ENCODE assay signal across 27 mouse cellular contexts in the genomic region with DNA sequence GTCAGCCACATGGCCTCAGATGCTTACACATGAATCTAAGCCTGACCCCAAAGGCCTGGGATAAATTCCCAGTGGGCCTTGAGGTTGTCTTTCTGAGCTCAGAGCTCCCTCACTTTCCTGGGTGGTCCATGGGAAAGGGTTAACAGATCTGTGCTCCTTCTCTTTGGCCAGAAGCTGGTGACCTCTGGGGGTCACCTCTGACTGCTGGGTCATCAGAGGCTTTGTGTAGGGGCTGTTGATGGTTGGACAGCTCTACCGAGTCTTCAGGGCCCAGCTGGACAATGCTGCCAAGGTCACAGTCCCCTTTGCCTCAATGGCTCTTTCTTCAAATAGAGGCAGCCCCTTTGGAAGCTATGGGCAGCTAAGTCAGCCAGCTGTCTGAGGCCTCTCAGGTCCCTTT.
"Had no signal": no experiment of that assay in that cellular context is flagged by ENCODE, and none has a peak within 500 bp of the region (broad histone marks: within the 10 kb centered on the region; RNA-seq: fewer than 3 reads in every experiment).

No protein-coding gene starts in this region.

- ATAC-seq: hindbrain, postnatal 0 days; intestine, embryonic 16.5 days had no signal

- H3K4me1 ChIP-seq: heart, embryonic 15.5 days had no signal

- H3K27me3 ChIP-seq: heart, embryonic 13.5 days; heart, embryonic 15.5 days; hindbrain, embryonic 13.5 days; hindbrain, embryonic 15.5 days; kidney, embryonic 15.5 days; limb, embryonic 12.5 days had no signal

- DNase-seq: gastrocnemius, postnatal 14 days; gastrocnemius, postnatal 36 days; heart, adult 11 months; heart, adult 2 months; heart, postnatal 14 days; heart, postnatal 36 days; kidney, adult 11 months; kidney, adult 2 months; kidney, adult 9 months; kidney, postnatal 14 days; kidney, postnatal 36 days; layer of hippocampus, adult 9-11 months; liver had no signal

- H3K4me3 ChIP-seq: heart, adult 2 months; heart, embryonic 13.5 days; heart, embryonic 15.5 days; hindbrain, embryonic 13.5 days; hindbrain, embryonic 15.5 days; kidney, embryonic 15.5 days; left cerebral cortex, adult 2 months; limb, embryonic 10.5 days; limb, embryonic 12.5 days had no signal

- H3K36me3 ChIP-seq: heart, embryonic 13.5 days; heart, embryonic 15.5 days; hindbrain, embryonic 13.5 days; hindbrain, embryonic 15.5 days; kidney, embryonic 15.5 days; limb, embryonic 10.5 days; limb, embryonic 12.5 days had no signal

- H3K27ac ChIP-seq: heart, adult 2 months; heart, embryonic 13.5 days; heart, embryonic 15.5 days; hindbrain, embryonic 13.5 days; hindbrain, embryonic 15.5 days; hindbrain, postnatal 0 days; kidney, embryonic 15.5 days; kidney, postnatal 0 days; left cerebral cortex, adult 2 months; limb, embryonic 10.5 days; limb, embryonic 12.5 days; liver, embryonic 14.5 days had no signal

- H3K9me3 ChIP-seq: heart, embryonic 13.5 days; heart, embryonic 15.5 days; hindbrain, embryonic 13.5 days; hindbrain, embryonic 15.5 days; kidney, embryonic 15.5 days; limb, embryonic 10.5 days; limb, embryonic 12.5 days had no signal

- H3K9ac ChIP-seq: heart, embryonic 13.5 days; heart, embryonic 15.5 days; hindbrain, embryonic 13.5 days; hindbrain, embryonic 15.5 days; kidney, embryonic 15.5 days; limb, embryonic 12.5 days; liver, embryonic 14.5 days had no signal

- H3K4me2 ChIP-seq: heart, embryonic 11.5 days; heart, embryonic 13.5 days; heart, embryonic 15.5 days; hindbrain, embryonic 13.5 days; hindbrain, embryonic 15.5 days; kidney, embryonic 15.5 days; limb, embryonic 12.5 days; liver, embryonic 11.5 days had no signal
